ENCODE assay signal across 9 mouse cellular contexts in genomic region chr2:173426191-173427065, GRCm38 (mm10).
DNase-seq lines count a peak whose midpoint lies in the region; ATAC-seq lines count a peak whose summit lies in the region.
"Had no signal": no experiment of that assay in that cellular context is flagged by ENCODE, and none has a peak within 500 bp of the region (broad histone marks: within the 10 kb centered on the region; RNA-seq: fewer than 3 reads in every experiment).

No protein-coding gene starts in this region.

- peak overlapping the region; percentile 56 for H3K27ac ChIP-seq in midbrain, embryonic 10.5 days (replicated peaks)
- no peak overlapping the region for H3K27ac ChIP-seq in midbrain, embryonic 13.5 days
- no peak overlapping the region for H3K27ac ChIP-seq in liver, embryonic 13.5 days
- H3K27ac ChIP-seq: limb, embryonic 12.5 days had no signal

- H3K9ac ChIP-seq in midbrain, embryonic 13.5 days (replicated peaks), result no peak overlapping the region
- no peak overlapping the region for H3K9ac ChIP-seq in liver, embryonic 13.5 days
- H3K9ac ChIP-seq: limb, embryonic 12.5 days had no signal

- H3K9me3 ChIP-seq in midbrain, embryonic 10.5 days (replicated peaks), result no peaks in the 10 kb centered on the region
- H3K9me3 ChIP-seq in midbrain, embryonic 13.5 days, result no peaks in the 10 kb centered on the region
- H3K9me3 ChIP-seq in liver, embryonic 13.5 days (replicated peaks), result no peaks in the 10 kb centered on the region
- H3K9me3 ChIP-seq: limb, embryonic 12.5 days had no signal

- H3K4me2 ChIP-seq in midbrain, embryonic 13.5 days (replicated peaks), result no peak overlapping the region
- H3K4me2 ChIP-seq in liver, embryonic 13.5 days, result no peak overlapping the region
- H3K4me2 ChIP-seq: limb, embryonic 12.5 days had no signal

- H3K4me1 ChIP-seq in midbrain, embryonic 10.5 days, result peaks cover 10% of the 10 kb centered on the region
- H3K4me1 ChIP-seq in midbrain, embryonic 13.5 days (replicated peaks), result 0 out of 2 replicates have a peak, but pooled peaks cover 8% of the 10 kb centered on the region
- H3K4me1 ChIP-seq in liver, embryonic 13.5 days (replicated peaks), result 0 out of 2 replicates have a peak, but pooled peaks cover 5% of the 10 kb centered on the region

- H3K36me3 ChIP-seq in midbrain, embryonic 10.5 days, result no peaks in the 10 kb centered on the region
- no peaks in the 10 kb centered on the region for H3K36me3 ChIP-seq in midbrain, embryonic 13.5 days
- H3K36me3 ChIP-seq in liver, embryonic 13.5 days, result no peaks in the 10 kb centered on the region
- H3K36me3 ChIP-seq: limb, embryonic 12.5 days had no signal

- H3K27me3 ChIP-seq in midbrain, embryonic 10.5 days (ENCODE audit: low read depth, poor library complexity, severe bottlenecking), result no peaks in the 10 kb centered on the region
- H3K27me3 ChIP-seq in midbrain, embryonic 13.5 days, result no peaks in the 10 kb centered on the region
- no peaks in the 10 kb centered on the region for H3K27me3 ChIP-seq in liver, embryonic 13.5 days
- H3K27me3 ChIP-seq: limb, embryonic 12.5 days had no signal

- WGBS in midbrain, embryonic 10.5 days, result 74% methylated on average over 16 of the region's 16 CpGs
- WGBS in midbrain, embryonic 13.5 days, result 57% methylated on average over 16 of the region's 16 CpGs
- 37% methylated on average over 16 of the region's 16 CpGs for WGBS in liver, embryonic 13.5 days (ENCODE audit: insufficient replicate concordance)

- no peak overlapping the region for H3K4me3 ChIP-seq in midbrain, embryonic 10.5 days
- H3K4me3 ChIP-seq in midbrain, embryonic 13.5 days (replicated peaks), result no peak overlapping the region
- H3K4me3 ChIP-seq in liver, embryonic 13.5 days (replicated peaks), result no peak overlapping the region
- H3K4me3 ChIP-seq: limb, embryonic 12.5 days had no signal

- no peak for DNase-seq in cerebellum, postnatal 14 days
- DNase-seq in midbrain, embryonic 10.5 days (ENCODE audit: low spot score), result no peak
- no peak for DNase-seq in liver, embryonic 13.5 days
- DNase-seq in thymus, postnatal 25 days, result peak; percentile 58
- DNase-seq in embryo, embryonic 10.5 days (ENCODE audit: low spot score), result no peak
- DNase-seq in left cerebral cortex, postnatal 4 days, result no peak

- intact Hi-C loops in left cerebral cortex, postnatal 4 days (cut with DNase I), result no loop called here

- ATAC-seq in cerebellum, adult (ENCODE audit: insufficient number of reproducible peaks, low FRiP score, low TSS enrichment), result 0 out of 2 replicates have a peak, but pooled peaks have one; percentile 13
- ATAC-seq in midbrain, embryonic 13.5 days, result no peak
- ATAC-seq in liver, embryonic 13.5 days (ENCODE audit: low read depth), result peak; percentile 36; the same call in 1 of the 2 replicates
